Mouse (Mus musculus) C2C12 (cell line): ENCODE data around the gene Pnmt.

Experiments
- CEBPB ChIP-seq: IDR thresholded peaks from one replicate; pipeline ENCODE4 v1.6.1; 2011; ENCODE audit warnings: low read depth, mild to moderate bottlenecking, control low read depth, moderate library complexity
- CTCF ChIP-seq: IDR thresholded peaks from one replicate; pipeline ENCODE4 v1.5.1; 2011; ENCODE audit not compliant: control insufficient read depth, insufficient read depth, insufficient read length
- FOSL1 ChIP-seq: IDR thresholded peaks from one replicate; pipeline ENCODE4 v1.8.0; 2011; ENCODE audit warnings: mild to moderate bottlenecking, low read length; ENCODE audit not compliant: poor library complexity, insufficient read depth, severe bottlenecking
- MAX ChIP-seq: IDR thresholded peaks from one replicate; pipeline ENCODE4 v1.6.1; 2011; ENCODE audit warnings: mild to moderate bottlenecking, control low read depth
- MYOD1 ChIP-seq: IDR thresholded peaks from one replicate; pipeline ENCODE4 v1.6.1; 2011; ENCODE audit warnings: low read depth; ENCODE audit not compliant: control insufficient read depth, insufficient read length
- MYOG ChIP-seq: IDR thresholded peaks from one replicate; pipeline ENCODE4 v1.6.1; 2011; ENCODE audit not compliant: control insufficient read depth, insufficient read length; ENCODE audit errors: extremely low read depth
- USF1 ChIP-seq: IDR thresholded peaks from one replicate; pipeline ENCODE4 v1.6.1; 2011; ENCODE audit warnings: low read depth, mild to moderate bottlenecking, control low read depth, moderate library complexity

GRCm38 (mm10) chr11:98408872-98409271 is 22.6 kb downstream of the Pnmt start:
- TF ChIP-seq CTCF (no peak), MAX (no peak), CEBPB (no peak), MYOG (no peak), MYOD1 (no peak), USF1 (no peak), FOSL1 (no peak)
